Mouse (Mus musculus) neural tube, embryonic 11.5 days (tissue): ENCODE data around the gene Clstn1. TPM values are rescaled to one million over a fixed set of nuclear protein-coding genes. Genes with fewer than 3 reads are reported as not detected.

Source experiments
- ATAC-seq: fragments of 200-750 bp; cut with Nextera tagmentation; 2 replicates; pipeline ENCODE4 v1.8.0; 2017; ENCODE audit warnings: moderate number of reproducible peaks, mild to moderate bottlenecking, moderate TSS enrichment, moderate library complexity; ENCODE audit not compliant: insufficient read depth, low FRiP score, low TSS enrichment
- DNase-seq: peaks from one replicate; pipeline ENCODE4 v3.0.0-alpha.2; 2015; ENCODE audit warnings: low spot score
- H3K27ac ChIP-seq: fragments of 300-500 bp; sonication (generic); 2 replicates; pipeline ENCODE4 v1.5.1; 2014; ENCODE audit warnings: low read depth, mild to moderate bottlenecking, low read length
- H3K27me3 ChIP-seq: fragments of 300-500 bp; sonication (generic); 2 replicates; pipeline ENCODE4 v1.6.1; 2014; ENCODE audit warnings: mild to moderate bottlenecking, low read length, mixed read lengths; ENCODE audit not compliant: control insufficient read depth, insufficient read depth
- H3K36me3 ChIP-seq: fragments of 300-500 bp; sonication (generic); 2 replicates; pipeline ENCODE4 v1.6.1; 2014; ENCODE audit warnings: mild to moderate bottlenecking, low read length, moderate library complexity, mixed read lengths; ENCODE audit not compliant: control insufficient read depth, insufficient read depth
- H3K4me1 ChIP-seq: fragments of 300-500 bp; sonication (generic); 2 replicates; pipeline ENCODE4 v1.6.1; 2014; ENCODE audit warnings: low read length, mixed read lengths; ENCODE audit not compliant: control insufficient read depth, insufficient read depth
- H3K4me2 ChIP-seq: fragments of 300-500 bp; sonication (generic); 2 replicates; pipeline ENCODE4 v1.6.1; 2014; ENCODE audit warnings: low read depth, mild to moderate bottlenecking, moderate library complexity
- H3K4me3 ChIP-seq: fragments of 300-500 bp; sonication (generic); 2 replicates; pipeline ENCODE4 v1.5.1; 2014; ENCODE audit warnings: low read depth, low read length
- H3K9ac ChIP-seq: fragments of 300-500 bp; sonication (generic); 2 replicates; pipeline ENCODE4 v1.6.1; 2014; ENCODE audit warnings: mild to moderate bottlenecking, low read length
- H3K9me3 ChIP-seq: fragments of 300-500 bp; sonication (generic); 2 replicates; pipeline ENCODE4 v1.6.1; 2016; ENCODE audit warnings: low read length; ENCODE audit not compliant: control insufficient read depth
- WGBS: fragments of 180-500 bp; shearing (Covaris S2); extraction: QIAGEN DNeasy Blood & Tissue Kit; methylation state at CpG from one replicate; pipeline ENCODE4 v1.1.7; 2014; 5-methylcytosine and 5-hydroxymethylcytosine counted together
- polyA plus RNA-seq: library from polyadenylated mRNA; unstranded; fragments of >200 nt; fragmentation: Nextera tagmentation; extraction: Ambion mirVana; gene quantifications from 2 replicates; pipeline ENCODE4 v1.2.1, GENCODE M21; 2014

Clstn1 gene
- polyA plus RNA-seq, 1 experiment from 2014 or later = 59.9 TPM

DNA sequence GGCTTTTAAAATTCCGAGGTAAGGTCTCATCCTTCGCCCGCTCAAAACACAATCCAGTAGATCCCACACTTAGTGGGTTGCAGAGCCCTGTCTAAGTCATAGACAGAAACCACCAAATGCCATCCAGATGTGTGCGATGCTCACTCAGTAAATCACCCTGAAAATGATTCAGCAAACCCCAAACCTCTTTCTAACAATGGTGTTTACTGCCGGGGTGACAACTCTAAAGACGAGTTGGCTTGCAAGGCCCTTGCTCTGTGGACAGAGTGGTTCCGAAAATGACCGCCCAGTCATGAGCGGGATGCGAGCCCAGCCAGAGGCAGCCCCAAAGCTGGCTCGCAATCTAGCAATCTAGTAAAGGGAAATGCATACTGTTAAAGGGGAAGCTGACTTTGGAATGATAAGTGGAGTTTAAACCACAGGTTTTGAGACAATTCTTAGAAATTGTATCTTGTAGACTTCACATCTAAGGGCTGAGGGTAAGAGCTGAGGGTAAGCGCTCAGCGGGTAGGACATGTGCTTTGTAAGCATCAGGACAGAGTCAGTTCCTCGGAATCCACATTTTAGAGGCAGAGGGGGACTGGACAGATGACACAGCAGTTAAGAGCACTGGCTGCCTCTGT is 75.8 kb downstream of the Clstn1 start:
- H3K36me3 ChIP-seq = peaks cover 2% of the 10 kb centered on the region; the same call in 1 of the 2 replicates
- no peaks in the 10 kb centered on the region for H3K27me3 ChIP-seq
- H3K27ac ChIP-seq = no peak overlapping the region
- H3K4me3 ChIP-seq = no peak overlapping the region
- H3K9ac ChIP-seq = no peak overlapping the region
- H3K9me3 ChIP-seq = no peaks in the 10 kb centered on the region
- no peak overlapping the region for H3K4me2 ChIP-seq
- WGBS = 89% methylated on average over 14 of the region's 14 CpGs
- ATAC-seq (no peak), DNase-seq (no peak)
- no peaks in the 10 kb centered on the region for H3K4me1 ChIP-seq

DNA sequence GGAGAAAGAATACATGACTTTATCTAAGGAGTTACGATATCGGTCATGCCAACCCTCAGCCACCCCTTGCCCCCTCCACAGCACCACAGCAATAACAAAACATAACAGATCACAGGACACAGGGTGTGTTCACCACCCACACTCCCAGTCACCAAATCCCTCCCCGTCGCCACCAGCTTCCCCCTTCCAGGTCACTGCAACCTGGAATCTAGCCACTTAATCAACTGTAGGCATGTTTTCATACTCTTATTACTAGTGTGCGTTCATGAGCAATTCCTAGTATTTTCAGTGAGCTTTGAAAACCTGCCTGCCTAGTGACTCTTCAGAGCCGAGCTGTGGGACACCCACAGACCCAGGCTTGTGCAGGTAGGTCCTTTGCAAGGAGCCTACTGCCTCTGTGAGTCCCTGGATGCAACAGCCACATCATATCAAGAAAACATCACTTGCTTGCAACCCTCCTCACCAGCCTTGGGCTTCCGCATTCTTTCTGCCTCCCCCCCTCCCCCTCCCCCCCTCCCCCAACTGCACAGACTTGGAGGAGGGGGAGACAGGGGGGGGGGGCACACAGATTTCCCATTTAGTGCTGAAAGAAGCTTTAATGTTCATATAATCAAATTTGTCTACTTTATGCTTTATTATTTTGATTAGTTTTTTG is 77.7 kb downstream of the Clstn1 start:
- Histone ChIP-seq H3K4me2 (no peak overlapping the region), H3K4me3 (no peak overlapping the region), H3K4me1 (no peaks in the 10 kb centered on the region), H3K9ac (no peak overlapping the region), H3K9me3 (no peaks in the 10 kb centered on the region), H3K27ac (no peak overlapping the region), H3K36me3 (no peaks in the 10 kb centered on the region), H3K27me3 (no peaks in the 10 kb centered on the region)
- ATAC-seq = no peak
- no peak for DNase-seq
- WGBS = 81% methylated on average over 7 of the region's 7 CpGs

DNA sequence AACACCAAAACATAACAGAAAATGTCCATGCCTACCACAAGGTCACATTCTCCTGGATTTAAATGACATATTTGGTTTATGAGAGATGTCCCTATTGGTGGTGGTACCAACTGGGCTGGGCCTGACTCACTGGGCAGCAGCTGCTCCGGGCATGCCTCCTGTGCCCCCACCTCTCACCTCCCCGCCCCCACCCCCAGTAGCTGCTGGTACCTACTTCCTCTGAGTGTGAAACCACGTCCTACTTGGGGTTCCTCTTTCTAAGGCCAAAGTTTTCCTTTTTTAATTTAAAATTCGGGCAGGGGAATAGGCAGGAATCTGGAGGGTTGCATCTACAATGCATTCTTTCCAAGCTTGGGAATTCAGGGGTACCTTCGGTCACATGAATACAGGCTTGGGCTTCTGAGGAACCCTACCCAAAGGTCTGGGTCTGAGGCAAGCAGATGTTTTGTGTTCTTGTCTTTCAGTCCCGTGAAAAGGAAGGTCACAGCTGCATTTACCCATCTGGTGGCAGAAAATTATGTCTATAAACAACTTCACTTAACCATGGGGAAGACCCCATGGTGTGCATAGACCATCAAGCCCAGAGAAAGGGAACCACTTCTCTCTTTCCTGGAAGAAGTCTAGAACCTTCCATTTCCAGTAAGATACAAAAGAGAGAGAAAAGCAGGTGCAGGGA is 78.9 kb downstream of the Clstn1 start:
- DNase-seq = no peak
- 76% methylated on average over 6 of the region's 6 CpGs for WGBS
- H3K9ac ChIP-seq = no peak overlapping the region
- H3K9me3 ChIP-seq = no peaks in the 10 kb centered on the region
- no peak overlapping the region for H3K4me2 ChIP-seq
- H3K27me3 ChIP-seq = no peaks in the 10 kb centered on the region
- H3K4me1 ChIP-seq = no peaks in the 10 kb centered on the region
- ATAC-seq = no peak
- H3K4me3 ChIP-seq = no peak overlapping the region
- H3K36me3 ChIP-seq = no peaks in the 10 kb centered on the region
- H3K27ac ChIP-seq = no peak overlapping the region

DNA sequence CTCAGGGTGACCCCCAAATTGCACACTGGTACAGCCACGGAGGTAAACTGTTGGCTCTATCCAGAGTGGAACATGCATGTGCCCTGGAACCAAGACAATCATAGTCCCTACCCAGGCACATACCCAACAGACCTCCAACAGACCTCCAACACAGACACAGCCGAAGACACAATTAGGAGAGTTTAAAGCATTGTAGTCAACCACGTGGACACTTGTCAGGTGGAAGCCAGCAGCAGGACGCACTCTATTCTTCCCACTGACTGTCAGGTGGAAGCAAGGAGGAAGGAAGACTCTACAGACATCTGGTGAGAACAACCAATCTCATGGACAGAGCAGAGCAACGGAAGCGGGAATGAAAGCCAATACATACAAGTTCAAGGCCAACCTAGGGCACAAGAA is 79.4 kb downstream of the Clstn1 start:
- no peak for ATAC-seq
- Histone ChIP-seq H3K4me3 (no peak overlapping the region), H3K27me3 (no peaks in the 10 kb centered on the region), H3K27ac (no peak overlapping the region), H3K4me1 (no peaks in the 10 kb centered on the region), H3K4me2 (no peak overlapping the region), H3K36me3 (no peaks in the 10 kb centered on the region), H3K9me3 (no peaks in the 10 kb centered on the region), H3K9ac (no peak overlapping the region)
- no peak for DNase-seq
- WGBS = 93% methylated on average over 6 of the region's 6 CpGs

DNA sequence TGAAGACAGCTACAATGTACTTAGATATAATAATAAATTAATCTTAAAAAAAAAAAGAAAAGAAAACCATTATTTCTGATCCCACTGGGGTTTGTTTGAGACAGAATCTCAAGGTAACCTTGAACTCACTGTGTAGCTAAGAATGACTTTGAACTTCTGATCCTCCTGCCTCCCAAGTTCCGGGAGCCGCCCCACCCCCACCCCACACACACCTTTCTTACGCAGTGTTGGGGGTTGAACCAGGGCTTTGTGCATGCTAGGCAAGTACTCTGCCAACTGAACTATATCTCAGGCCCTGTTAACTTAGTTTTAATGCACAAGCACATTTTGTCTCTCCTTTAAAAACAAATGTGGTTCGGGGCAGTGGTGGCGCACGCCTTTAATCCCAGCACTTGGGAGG is 84.9 kb downstream of the Clstn1 start:
- Histone ChIP-seq H3K27me3 (peaks cover 3% of the 10 kb centered on the region; the same call in 1 of the 2 replicates), H3K4me2 (no peak overlapping the region), H3K36me3 (no peaks in the 10 kb centered on the region), H3K4me3 (no peak overlapping the region), H3K4me1 (no peaks in the 10 kb centered on the region), H3K9me3 (no peaks in the 10 kb centered on the region), H3K27ac (no peak overlapping the region), H3K9ac (no peak overlapping the region)
- DNase-seq = no peak
- 97% methylated on average over 6 of the region's 6 CpGs for WGBS
- no peak for ATAC-seq

- no peak overlapping the region for H3K27ac ChIP-seq
- H3K4me1 ChIP-seq = no peaks in the 10 kb centered on the region
- H3K4me2 ChIP-seq = no peak overlapping the region
- no peaks in the 10 kb centered on the region for H3K9me3 ChIP-seq
- H3K9ac ChIP-seq = no peak overlapping the region
- peaks cover 3% of the 10 kb centered on the region; the same call in 1 of the 2 replicates for H3K27me3 ChIP-seq
- WGBS = 93% methylated on average over 5 of the region's 5 CpGs
- no peak overlapping the region for H3K4me3 ChIP-seq
- no peaks in the 10 kb centered on the region for H3K36me3 ChIP-seq
- no peak for ATAC-seq
- no peak for DNase-seq
These were observed 86.5 kb downstream of the Clstn1 start for GRCm38 (mm10) chr4:149672747-149673146.

DNA sequence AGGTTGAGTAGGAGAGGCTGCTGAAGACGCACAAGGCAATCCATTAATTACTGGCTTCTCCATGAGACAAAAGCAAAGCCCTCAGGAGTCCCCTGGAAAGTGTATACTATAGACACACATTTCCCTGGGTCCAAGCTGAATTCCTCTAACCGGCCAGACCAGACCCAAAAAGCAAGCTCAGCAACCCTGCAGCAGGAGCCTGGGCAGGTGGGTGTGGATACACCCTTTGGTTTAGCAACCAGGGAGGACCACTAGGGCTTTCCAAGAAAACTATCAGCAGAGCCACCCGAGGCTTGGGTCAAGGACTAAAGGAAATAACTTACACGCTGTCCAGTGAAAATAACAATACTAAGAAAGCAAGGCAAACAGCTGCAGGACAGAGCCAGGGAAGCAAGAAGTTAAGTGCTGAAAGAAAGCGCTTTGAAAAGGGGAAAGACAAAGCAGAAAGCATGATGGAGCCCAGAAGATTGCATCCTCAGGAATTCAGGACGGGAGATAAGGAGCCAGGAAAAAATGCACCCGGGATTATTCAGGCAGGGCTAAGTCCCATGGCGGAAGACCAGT is 88.6 kb downstream of the Clstn1 start:
- 8% methylated on average over 8 of the region's 8 CpGs for WGBS
- ATAC-seq (no peak), DNase-seq (no peak)
- no peaks in the 10 kb centered on the region for H3K9me3 ChIP-seq
- peak overlapping the region; percentile 72 for H3K27ac ChIP-seq
- no peaks in the 10 kb centered on the region for H3K4me1 ChIP-seq
- H3K4me2 ChIP-seq = peak overlapping the region; percentile 94
- H3K4me3 ChIP-seq = peak overlapping the region; percentile 65
- peaks cover 3% of the 10 kb centered on the region; the same call in 1 of the 2 replicates for H3K27me3 ChIP-seq
- peak overlapping the region; percentile 77 for H3K9ac ChIP-seq
- no peaks in the 10 kb centered on the region for H3K36me3 ChIP-seq

DNA sequence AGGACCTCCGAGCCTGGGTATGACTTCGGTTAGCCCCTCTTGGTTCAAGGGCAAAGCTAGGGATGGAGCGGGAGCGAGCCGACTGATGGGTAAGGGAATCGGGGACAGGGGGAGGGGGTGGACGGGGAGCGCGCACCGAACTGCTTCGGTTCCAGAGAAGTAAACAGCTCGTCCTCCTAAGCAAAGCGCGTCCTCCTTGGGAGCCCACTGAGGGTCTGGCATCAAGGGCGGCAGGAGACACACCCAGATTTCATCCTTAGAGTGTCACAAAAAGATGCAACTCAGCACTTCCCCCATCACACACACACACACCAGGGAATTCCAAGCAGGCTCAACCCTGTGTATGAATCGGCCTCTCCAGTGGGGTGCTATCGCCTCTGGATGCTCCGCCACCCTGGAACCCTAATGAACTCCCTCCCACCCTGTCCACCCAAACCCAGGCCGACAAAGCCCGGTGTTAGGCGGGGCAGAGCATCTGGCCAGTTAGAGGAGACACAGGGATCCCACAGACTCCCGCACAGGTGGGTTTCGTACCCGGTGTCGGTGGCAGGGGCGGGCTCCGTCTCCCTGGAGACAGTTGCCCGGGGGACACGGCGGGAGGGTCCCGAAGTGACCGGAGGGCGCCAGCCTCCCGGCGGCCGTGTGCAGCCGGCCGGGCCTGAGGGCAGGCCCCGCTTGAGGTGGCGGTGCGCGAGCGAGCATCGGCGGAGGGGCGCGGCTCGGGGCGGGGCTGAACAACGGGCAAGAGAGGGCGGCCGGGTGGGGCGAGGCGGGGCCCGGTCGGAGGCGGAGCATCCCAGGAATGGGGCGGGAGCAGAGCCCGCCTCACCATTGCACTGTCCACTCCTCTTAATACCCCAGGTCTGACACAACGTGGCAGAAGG is 89.4 kb downstream of the Clstn1 start:
- WGBS = under 1% methylated on average over 58 of the region's 60 CpGs
- ATAC-seq (peak; percentile 94), DNase-seq (peak; percentile 83)
- Histone ChIP-seq H3K4me2 (peak overlapping the region; percentile 94), H3K4me1 (no peaks in the 10 kb centered on the region), H3K9me3 (no peaks in the 10 kb centered on the region), H3K27me3 (peaks cover 3% of the 10 kb centered on the region; the same call in 1 of the 2 replicates), H3K4me3 (peak overlapping the region; percentile 65), H3K27ac (peak overlapping the region; percentile 72), H3K36me3 (no peaks in the 10 kb centered on the region), H3K9ac (peak overlapping the region; percentile 77)
